Mouse (Mus musculus) midbrain, embryonic 16.5 days (tissue): ENCODE data around the gene Polk. TPM values are rescaled to one million over a fixed set of nuclear protein-coding genes. Genes with fewer than 3 reads are reported as not detected.

ENCODE experiments used
- ATAC-seq: fragments of 200-750 bp; cut with Nextera tagmentation; 2 replicates; pipeline ENCODE4 v1.8.0; 2017; ENCODE audit warnings: moderate TSS enrichment
- H3K27ac ChIP-seq: fragments of 300-500 bp; sonication (generic); 2 replicates; pipeline ENCODE4 v1.5.1; 2014; ENCODE audit warnings: mild to moderate bottlenecking, low read length, mixed read lengths
- H3K27me3 ChIP-seq: fragments of 300-500 bp; sonication (generic); 2 replicates; pipeline ENCODE4 v1.6.1; 2014; ENCODE audit warnings: low read depth, low read length, mixed read lengths; ENCODE audit not compliant: control insufficient read depth, insufficient read depth
- H3K36me3 ChIP-seq: fragments of 300-500 bp; sonication (generic); 2 replicates; pipeline ENCODE4 v1.6.1; 2014; ENCODE audit warnings: mild to moderate bottlenecking, low read length, moderate library complexity, mixed read lengths; ENCODE audit not compliant: control insufficient read depth, insufficient read depth
- H3K4me1 ChIP-seq: fragments of 300-500 bp; sonication (generic); 2 replicates; pipeline ENCODE4 v1.6.1; 2014; ENCODE audit warnings: mild to moderate bottlenecking, low read length, mixed read lengths; ENCODE audit not compliant: control insufficient read depth, insufficient read depth
- H3K4me2 ChIP-seq: fragments of 300-500 bp; sonication (generic); 2 replicates; pipeline ENCODE4 v1.6.1; 2014; ENCODE audit warnings: mild to moderate bottlenecking, low read length, mixed read lengths
- H3K4me3 ChIP-seq: fragments of 300-500 bp; sonication (generic); 2 replicates; pipeline ENCODE4 v1.5.1; 2014; ENCODE audit warnings: low read depth, mild to moderate bottlenecking, low read length, moderate library complexity, mixed read lengths
- H3K9ac ChIP-seq: fragments of 300-500 bp; sonication (generic); 2 replicates; pipeline ENCODE4 v1.6.1; 2014; ENCODE audit warnings: low read depth, low read length, mixed read lengths
- H3K9me3 ChIP-seq: fragments of 300-500 bp; sonication (generic); replicated peaks from 2 replicates; pipeline ENCODE4 v1.6.1; 2014; ENCODE audit warnings: mild to moderate bottlenecking, low read length, mixed read lengths; ENCODE audit not compliant: control insufficient read depth, poor library complexity, severe bottlenecking
- WGBS: fragments of 180-500 bp; shearing (Covaris S2); extraction: QIAGEN DNeasy Blood & Tissue Kit; methylation state at CpG from one replicate; pipeline ENCODE4 v1.1.7; 2014; 5-methylcytosine and 5-hydroxymethylcytosine counted together
- polyA plus RNA-seq: library from polyadenylated mRNA; unstranded; fragments of >200 nt; fragmentation: Nextera tagmentation; extraction: Ambion mirVana; gene quantifications from 2 replicates; pipeline ENCODE4 v1.2.1, GENCODE M21; 2015

The Polk gene
- polyA plus RNA-seq, 1 experiment from 2014 or later, result 7.7 TPM

GRCm38 (mm10) chr13:96468678-96469077 lies 73.7 kb downstream of the Polk start:
- Histone ChIP-seq H3K9me3 (no peaks in the 10 kb centered on the region), H3K27ac (no peak overlapping the region), H3K9ac (no peak overlapping the region), H3K4me2 (no peak overlapping the region), H3K27me3 (no peaks in the 10 kb centered on the region), H3K4me1 (no peaks in the 10 kb centered on the region), H3K36me3 (no peaks in the 10 kb centered on the region), H3K4me3 (no peak overlapping the region)
- WGBS, result 99% methylated on average over 5 of the region's 5 CpGs
- ATAC-seq, result no peak

GRCm38 (mm10) chr13:96465315-96465714 lies 77.1 kb downstream of the Polk start:
- 47% methylated on average over 5 of the region's 5 CpGs for WGBS
- H3K27ac ChIP-seq, result no peak overlapping the region
- ATAC-seq, result no peak
- no peaks in the 10 kb centered on the region for H3K27me3 ChIP-seq
- no peaks in the 10 kb centered on the region for H3K4me1 ChIP-seq
- no peaks in the 10 kb centered on the region for H3K9me3 ChIP-seq
- no peak overlapping the region for H3K9ac ChIP-seq
- H3K4me2 ChIP-seq, result no peak overlapping the region
- H3K4me3 ChIP-seq, result no peak overlapping the region
- H3K36me3 ChIP-seq, result no peaks in the 10 kb centered on the region

GRCm38 (mm10) chr13:96462644-96463043 lies 79.7 kb downstream of the Polk start:
- no peaks in the 10 kb centered on the region for H3K9me3 ChIP-seq
- ATAC-seq, result no peak
- no peaks in the 10 kb centered on the region for H3K4me1 ChIP-seq
- 73% methylated on average over 1 of the region's 1 CpGs for WGBS
- H3K9ac ChIP-seq, result no peak overlapping the region
- H3K27ac ChIP-seq, result no peak overlapping the region
- no peak overlapping the region for H3K4me3 ChIP-seq
- H3K36me3 ChIP-seq, result no peaks in the 10 kb centered on the region
- H3K27me3 ChIP-seq, result no peaks in the 10 kb centered on the region
- no peak overlapping the region for H3K4me2 ChIP-seq

GRCm38 (mm10) chr13:96458606-96459005 lies 83.8 kb downstream of the Polk start:
- Histone ChIP-seq H3K9me3 (no peaks in the 10 kb centered on the region), H3K9ac (no peak overlapping the region), H3K4me2 (no peak overlapping the region), H3K27me3 (no peaks in the 10 kb centered on the region), H3K4me3 (no peak overlapping the region), H3K36me3 (no peaks in the 10 kb centered on the region), H3K27ac (no peak overlapping the region), H3K4me1 (no peaks in the 10 kb centered on the region)
- ATAC-seq, result no peak
- 84% methylated on average over 4 of the region's 4 CpGs for WGBS

- H3K9me3 ChIP-seq, result no peaks in the 10 kb centered on the region
- H3K4me1 ChIP-seq, result no peaks in the 10 kb centered on the region
- H3K27me3 ChIP-seq, result no peaks in the 10 kb centered on the region
- no peak overlapping the region for H3K4me2 ChIP-seq
- no peaks in the 10 kb centered on the region for H3K36me3 ChIP-seq
- H3K27ac ChIP-seq, result no peak overlapping the region
- H3K4me3 ChIP-seq, result no peak overlapping the region
- 85% methylated on average over 5 of the region's 5 CpGs for WGBS
- no peak overlapping the region for H3K9ac ChIP-seq
- ATAC-seq, result no peak
Observed at GRCm38 (mm10) chr13:96458018-96458417, 84.4 kb downstream of the Polk start.

GRCm38 (mm10) chr13:96457566-96457965 lies 84.8 kb downstream of the Polk start:
- Histone ChIP-seq H3K9me3 (no peaks in the 10 kb centered on the region), H3K4me2 (no peak overlapping the region), H3K36me3 (no peaks in the 10 kb centered on the region), H3K9ac (no peak overlapping the region), H3K27me3 (no peaks in the 10 kb centered on the region), H3K4me3 (no peak overlapping the region), H3K4me1 (no peaks in the 10 kb centered on the region), H3K27ac (no peak overlapping the region)
- 94% methylated on average over 5 of the region's 5 CpGs for WGBS
- ATAC-seq, result no peak

- Histone ChIP-seq H3K9ac (no peak overlapping the region), H3K9me3 (no peaks in the 10 kb centered on the region), H3K36me3 (no peaks in the 10 kb centered on the region), H3K4me3 (no peak overlapping the region), H3K4me1 (no peaks in the 10 kb centered on the region), H3K4me2 (no peak overlapping the region), H3K27ac (no peak overlapping the region), H3K27me3 (no peaks in the 10 kb centered on the region)
- no peak for ATAC-seq
- WGBS, result 87% methylated on average over 3 of the region's 3 CpGs
Observed at GRCm38 (mm10) chr13:96454288-96454687, 88.1 kb downstream of the Polk start.

- Histone ChIP-seq H3K4me2 (no peak overlapping the region), H3K36me3 (no peaks in the 10 kb centered on the region), H3K4me3 (no peak overlapping the region), H3K4me1 (no peaks in the 10 kb centered on the region), H3K27ac (no peak overlapping the region), H3K9ac (no peak overlapping the region), H3K27me3 (no peaks in the 10 kb centered on the region), H3K9me3 (no peaks in the 10 kb centered on the region)
- no peak for ATAC-seq
- WGBS, result 97% methylated on average over 3 of the region's 3 CpGs
Observed at GRCm38 (mm10) chr13:96452621-96453020, 89.8 kb downstream of the Polk start.

- no peak overlapping the region for H3K27ac ChIP-seq
- no peaks in the 10 kb centered on the region for H3K36me3 ChIP-seq
- no peaks in the 10 kb centered on the region for H3K4me1 ChIP-seq
- ATAC-seq, result no peak
- H3K27me3 ChIP-seq, result no peaks in the 10 kb centered on the region
- H3K4me2 ChIP-seq, result no peak overlapping the region
- H3K9ac ChIP-seq, result no peak overlapping the region
- no peaks in the 10 kb centered on the region for H3K9me3 ChIP-seq
- H3K4me3 ChIP-seq, result no peak overlapping the region
- WGBS, result 92% methylated on average over 11 of the region's 11 CpGs
Observed at GRCm38 (mm10) chr13:96451386-96452140, 90.8 kb downstream of the Polk start.
